Mouse (Mus musculus): ENCODE data around the gene Trabd2b.

DNA sequence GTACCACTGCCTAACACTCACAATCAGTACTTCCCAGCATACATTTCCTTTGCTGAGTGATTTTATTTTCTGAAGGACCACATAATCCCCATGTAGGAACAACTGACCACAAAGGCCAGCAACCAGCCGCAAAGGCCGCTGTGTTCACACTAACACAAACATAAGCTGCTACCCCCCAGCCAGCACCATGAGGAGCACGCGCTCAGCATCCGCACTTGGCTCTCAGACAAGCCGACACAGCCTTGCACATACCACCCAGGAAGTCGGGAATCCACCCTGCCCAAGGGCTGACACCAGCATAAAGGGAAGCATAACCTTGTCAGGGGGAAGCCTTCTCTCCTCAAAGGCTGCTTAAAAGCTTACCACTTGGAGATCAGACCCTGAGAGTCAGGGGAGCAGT lies 38.7 kb upstream of the Trabd2b start:
- TF ChIP-seq CTCF (IDR thresholded peaks at IDR 0.05; ENCODE audit: low read depth, low read length) (no peak), TAL1 (conservative IDR thresholded peaks at IDR 0.05; ENCODE audit: low read depth, low read length) (no peak), GATA1 (IDR thresholded peaks at IDR 0.05; ENCODE audit: borderline replicate concordance, low read length) (no peak), POLR2AphosphoS5 (IDR thresholded peaks at IDR 0.05; ENCODE audit: insufficient replicate concordance, low read depth, low read length) (no peak)

All from G1E (cell line).